Mouse (Mus musculus) stomach, embryonic 16.5 days (tissue): Measurements from ENCODE around the gene Tsc22d4. TPM values are rescaled to one million over a fixed set of nuclear protein-coding genes. Genes with fewer than 3 reads are reported as not detected.

Experiments used
- ATAC-seq: fragments of 200-750 bp; cut with Nextera tagmentation; 2 replicates; pipeline ENCODE4 v1.8.0; 2017; ENCODE audit warnings: moderate number of reproducible peaks, moderate TSS enrichment; ENCODE audit not compliant: insufficient read depth, low FRiP score
- H3K27ac ChIP-seq: fragments of 300-500 bp; sonication (generic); 2 replicates; pipeline ENCODE4 v1.5.1; 2014; ENCODE audit warnings: low read length
- H3K27me3 ChIP-seq: fragments of 300-500 bp; sonication (generic); 2 replicates; pipeline ENCODE4 v1.6.1; 2014; ENCODE audit warnings: low read length, control low read depth, mixed read lengths; ENCODE audit not compliant: control insufficient read depth, insufficient read depth
- H3K36me3 ChIP-seq: fragments of 300-500 bp; sonication (generic); 2 replicates; pipeline ENCODE4 v1.6.1; 2014; ENCODE audit warnings: low read length; ENCODE audit not compliant: control insufficient read depth, insufficient read depth
- H3K4me1 ChIP-seq: fragments of 300-500 bp; sonication (generic); 2 replicates; pipeline ENCODE4 v1.6.1; 2014; ENCODE audit warnings: low read length, control low read depth, mixed read lengths; ENCODE audit not compliant: control insufficient read depth, insufficient read depth
- H3K4me2 ChIP-seq: fragments of 300-500 bp; sonication (generic); 2 replicates; pipeline ENCODE4 v1.6.1; 2014; ENCODE audit warnings: low read depth, low read length, mixed read lengths
- H3K4me3 ChIP-seq: fragments of 300-500 bp; sonication (generic); replicated peaks from 2 replicates; pipeline ENCODE4 v1.5.1; 2014; ENCODE audit warnings: mild to moderate bottlenecking, low read length
- H3K9ac ChIP-seq: fragments of 300-500 bp; sonication (generic); 2 replicates; pipeline ENCODE4 v1.6.1; 2014; ENCODE audit warnings: low read length
- H3K9me3 ChIP-seq: fragments of 300-500 bp; sonication (generic); replicated peaks from 2 replicates; pipeline ENCODE4 v1.6.1; 2016; ENCODE audit warnings: low read length, control low read depth; ENCODE audit not compliant: control insufficient read depth
- WGBS: fragments of 180-500 bp; shearing (Covaris S2); extraction: QIAGEN DNeasy Blood & Tissue Kit; methylation state at CpG from one replicate; pipeline ENCODE4 v1.1.7; 2014; 5-methylcytosine and 5-hydroxymethylcytosine counted together
- polyA plus RNA-seq: library from polyadenylated mRNA; unstranded; fragments of >200 nt; fragmentation: Nextera tagmentation; extraction: Ambion mirVana; gene quantifications from 2 replicates; pipeline ENCODE4 v1.2.1, GENCODE M21; 2015

The Tsc22d4 gene
- polyA plus RNA-seq, 1 experiment from 2014 or later: 119 TPM

DNA sequence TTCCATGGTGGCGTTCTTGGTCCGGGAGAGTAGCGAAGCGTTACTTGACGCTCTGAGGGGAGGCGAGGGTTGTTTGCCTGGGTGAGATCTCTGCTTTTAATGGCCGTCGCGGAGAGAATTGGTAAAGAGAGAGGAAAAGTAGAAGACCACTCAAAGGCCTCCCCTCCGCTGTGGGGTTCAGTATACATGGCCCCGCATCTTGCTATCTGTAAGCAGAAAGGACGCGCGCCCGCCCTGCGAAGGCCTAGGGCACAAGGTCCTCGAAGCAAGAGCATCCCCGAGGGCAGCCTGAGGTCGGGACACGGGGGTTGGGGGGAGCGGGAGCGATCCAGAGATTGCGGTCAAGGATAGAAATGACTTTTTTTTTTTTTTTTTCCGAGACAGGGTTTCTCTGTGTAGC is 42.6 kb downstream of the Tsc22d4 start:
- Histone ChIP-seq H3K4me2 (peak overlapping the region; percentile 74), H3K27me3 (no peaks in the 10 kb centered on the region), H3K4me3 (peak overlapping the region; percentile 51), H3K9me3 (no peaks in the 10 kb centered on the region), H3K9ac (0 out of 2 replicates have a peak overlapping the region, but pooled peaks have one; percentile 36), H3K4me1 (peaks cover 21% of the 10 kb centered on the region), H3K27ac (no peak overlapping the region), H3K36me3 (0 out of 2 replicates have a peak, but pooled peaks cover under 1% of the 10 kb centered on the region)
- WGBS: 73% methylated on average over 24 of the region's 24 CpGs
- ATAC-seq: no peak

- no peak overlapping the region for H3K27ac ChIP-seq
- H3K9ac ChIP-seq: no peak overlapping the region
- no peak overlapping the region for H3K4me2 ChIP-seq
- H3K27me3 ChIP-seq: no peaks in the 10 kb centered on the region
- H3K4me1 ChIP-seq: peaks cover 12% of the 10 kb centered on the region
- H3K9me3 ChIP-seq: no peaks in the 10 kb centered on the region
- H3K36me3 ChIP-seq: no peaks in the 10 kb centered on the region
- 93% methylated on average over 2 of the region's 2 CpGs for WGBS
- H3K4me3 ChIP-seq: no peak overlapping the region
- ATAC-seq: no peak
Measured at GRCm38 (mm10) chr5:137788946-137789531, 43.5 kb downstream of the Tsc22d4 start.

- ATAC-seq: no peak
- H3K36me3 ChIP-seq: no peaks in the 10 kb centered on the region
- no peak overlapping the region for H3K27ac ChIP-seq
- no peak overlapping the region for H3K4me2 ChIP-seq
- H3K9me3 ChIP-seq: no peaks in the 10 kb centered on the region
- H3K27me3 ChIP-seq: no peaks in the 10 kb centered on the region
- H3K4me1 ChIP-seq: 0 out of 2 replicates have a peak, but pooled peaks cover 2% of the 10 kb centered on the region
- no peak overlapping the region for H3K4me3 ChIP-seq
- H3K9ac ChIP-seq: no peak overlapping the region
Measured at GRCm38 (mm10) chr5:137791553-137791952, 46.0 kb downstream of the Tsc22d4 start.

- no peaks in the 10 kb centered on the region for H3K4me1 ChIP-seq
- no peaks in the 10 kb centered on the region for H3K9me3 ChIP-seq
- WGBS: 72% methylated on average over 3 of the region's 3 CpGs
- no peaks in the 10 kb centered on the region for H3K36me3 ChIP-seq
- H3K4me2 ChIP-seq: no peak overlapping the region
- H3K27ac ChIP-seq: no peak overlapping the region; the same call in 1 of the 2 replicates
- no peak for ATAC-seq
- no peaks in the 10 kb centered on the region for H3K27me3 ChIP-seq
- H3K4me3 ChIP-seq: no peak overlapping the region
- H3K9ac ChIP-seq: no peak overlapping the region
Measured at GRCm38 (mm10) chr5:137796606-137797005, 51.1 kb downstream of the Tsc22d4 start.

- Histone ChIP-seq H3K9me3 (no peaks in the 10 kb centered on the region), H3K9ac (no peak overlapping the region), H3K4me3 (no peak overlapping the region), H3K4me2 (no peak overlapping the region), H3K27ac (no peak overlapping the region), H3K4me1 (no peaks in the 10 kb centered on the region), H3K27me3 (no peaks in the 10 kb centered on the region), H3K36me3 (no peaks in the 10 kb centered on the region)
- no peak for ATAC-seq
- 77% methylated on average over 3 of the region's 3 CpGs for WGBS
Measured at GRCm38 (mm10) chr5:137800917-137801316, 55.4 kb downstream of the Tsc22d4 start.

DNA sequence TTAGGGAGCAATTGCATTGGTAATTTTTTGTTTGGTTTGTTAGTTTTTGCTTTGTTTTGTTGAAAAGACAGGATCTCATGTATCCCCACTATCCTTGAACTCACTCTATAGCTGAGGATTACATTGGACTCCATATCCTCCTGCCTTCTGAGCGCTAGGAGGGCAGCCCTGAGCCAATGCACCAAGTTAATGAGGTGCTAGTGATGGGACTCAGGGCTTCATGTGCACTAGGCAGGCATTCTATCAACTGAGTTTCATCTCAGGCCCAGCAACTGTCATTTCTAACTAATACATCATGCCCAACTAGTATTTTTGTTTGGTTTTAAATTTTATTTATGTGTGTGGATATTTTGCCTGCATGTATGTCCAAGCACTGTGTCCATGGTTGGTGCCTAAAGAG is 60.6 kb downstream of the Tsc22d4 start:
- no peak overlapping the region for H3K27ac ChIP-seq
- ATAC-seq: no peak
- H3K4me2 ChIP-seq: no peak overlapping the region
- no peaks in the 10 kb centered on the region for H3K36me3 ChIP-seq
- no peaks in the 10 kb centered on the region for H3K27me3 ChIP-seq
- no peak overlapping the region for H3K9ac ChIP-seq
- WGBS: 87% methylated on average over 1 of the region's 1 CpGs
- H3K4me3 ChIP-seq: no peak overlapping the region
- no peaks in the 10 kb centered on the region for H3K9me3 ChIP-seq
- H3K4me1 ChIP-seq: no peaks in the 10 kb centered on the region

DNA sequence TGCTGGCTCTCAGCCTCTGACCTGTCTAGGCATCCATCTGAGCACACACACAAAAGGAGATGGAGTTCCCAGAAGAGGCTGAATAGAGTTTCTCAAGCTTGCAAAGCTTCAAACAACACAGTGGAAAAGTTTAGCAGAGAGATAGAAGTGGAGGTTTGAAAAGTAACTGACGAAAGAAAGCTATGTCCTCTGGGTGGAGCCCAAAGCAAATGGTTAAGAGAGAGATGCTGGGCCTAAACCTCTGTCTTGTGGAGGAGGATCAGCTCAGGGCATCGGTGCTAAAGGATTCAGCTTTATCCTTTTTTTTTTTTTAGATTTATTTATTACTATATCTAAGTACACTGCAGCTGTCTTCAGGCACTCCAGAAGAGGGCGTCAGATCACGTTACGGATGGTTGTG is 62.8 kb downstream of the Tsc22d4 start:
- H3K4me1 ChIP-seq: no peaks in the 10 kb centered on the region
- WGBS: 89% methylated on average over 5 of the region's 5 CpGs
- no peaks in the 10 kb centered on the region for H3K9me3 ChIP-seq
- H3K27me3 ChIP-seq: no peaks in the 10 kb centered on the region
- H3K4me2 ChIP-seq: no peak overlapping the region
- H3K9ac ChIP-seq: no peak overlapping the region
- H3K27ac ChIP-seq: no peak overlapping the region
- no peak for ATAC-seq
- no peak overlapping the region for H3K4me3 ChIP-seq
- no peaks in the 10 kb centered on the region for H3K36me3 ChIP-seq

- Histone ChIP-seq H3K4me3 (no peak overlapping the region), H3K4me1 (no peaks in the 10 kb centered on the region), H3K4me2 (no peak overlapping the region), H3K9me3 (no peaks in the 10 kb centered on the region), H3K9ac (no peak overlapping the region), H3K36me3 (no peaks in the 10 kb centered on the region), H3K27ac (no peak overlapping the region), H3K27me3 (no peaks in the 10 kb centered on the region)
- no peak for ATAC-seq
- 61% methylated on average over 4 of the region's 4 CpGs for WGBS
Measured at GRCm38 (mm10) chr5:137817466-137818222, 72.1 kb downstream of the Tsc22d4 start.
